Mouse (Mus musculus) gastrocnemius, postnatal 25 days (tissue): ENCODE measurements around the gene Gm28845. TPM values are rescaled to one million over a fixed set of nuclear protein-coding genes. Genes with fewer than 3 reads are reported as not detected.

Experiments used
- DNase-seq: peaks from one replicate; pipeline ENCODE4 v3.0.0; 2022
- long read RNA-seq, 2 experiments: library from polyadenylated mRNA; stranded (forward); transcript quantifications; one replicate each; pipeline ENCODE4 v2.0.0; 2021
- total RNA-seq, 2 experiments: library from RNA; stranded (reverse); gene quantifications; 1 replicate in 1 of 2; 2 replicates in 1 of 2; pipeline ENCODE4 v1.2.3; 2021

The Gm28845 gene
- not detected for total RNA-seq
- long read RNA-seq, experiment 1, result 0 reads
- long read RNA-seq, experiment 2, partial matches to known transcripts, result 0 of 1 reads
- long read RNA-seq, experiment 2, other reads (novel, unspliced or antisense), result 1 of 1 reads

- DNase-seq, result no peak
These were observed at the start of gene Gm28845 for GRCm38 (mm10) chr1:65119438-65119837. Gene Gm28845, minus strand, starts transcription at chr1:65119558.

DNA sequence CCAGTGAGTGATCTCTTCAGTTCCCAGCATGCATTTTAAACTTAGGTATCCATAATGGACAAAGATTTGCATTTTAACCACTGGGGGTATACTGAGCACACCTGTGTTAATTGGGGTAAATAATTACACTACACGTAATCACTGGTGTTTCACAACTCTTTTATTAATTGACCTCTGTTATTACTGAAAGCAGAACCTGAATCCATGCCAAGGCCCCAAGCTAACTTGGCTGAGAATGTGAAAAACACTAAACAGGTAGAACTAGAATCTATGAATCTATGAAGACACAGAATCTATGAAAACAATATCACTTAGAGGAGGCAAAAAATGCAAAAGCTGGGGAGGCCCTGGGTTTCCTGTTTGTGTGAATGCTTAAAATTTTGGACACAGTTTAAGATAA, 48.1 kb upstream of the Gm28845 start:
- DNase-seq, result no peak

- DNase-seq, result no peak
These were observed 42.9 kb upstream of the Gm28845 start for GRCm38 (mm10) chr1:65162210-65162609.

- DNase-seq, result no peak
These were observed 36.8 kb upstream of the Gm28845 start for GRCm38 (mm10) chr1:65156111-65156510.

DNA sequence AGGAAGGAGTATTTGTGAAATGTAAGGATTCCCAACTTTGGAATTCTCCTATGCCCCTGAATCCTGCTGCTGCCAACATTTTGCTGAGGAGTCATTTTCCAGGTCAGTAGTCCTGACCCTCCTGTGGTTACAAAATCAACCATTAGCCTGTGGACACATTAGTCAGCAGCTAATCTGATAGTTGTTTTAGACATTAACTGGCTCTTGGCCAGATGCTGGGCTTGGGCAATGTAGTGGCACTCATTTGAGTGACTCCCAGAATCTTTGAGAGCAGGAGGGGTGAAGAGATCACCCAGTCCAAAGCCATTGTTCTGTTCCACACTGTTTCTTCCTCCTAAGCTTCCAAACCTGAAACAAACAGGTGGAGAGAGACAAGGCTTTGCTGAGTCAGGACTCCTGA, 35.5 kb upstream of the Gm28845 start:
- DNase-seq, result no peak

- no peak for DNase-seq
These were observed 28.6 kb upstream of the Gm28845 start for GRCm38 (mm10) chr1:65147971-65148370.

GRCm38 (mm10) chr1:65147326-65147725, 28.0 kb upstream of the Gm28845 start:
- no peak for DNase-seq

DNA sequence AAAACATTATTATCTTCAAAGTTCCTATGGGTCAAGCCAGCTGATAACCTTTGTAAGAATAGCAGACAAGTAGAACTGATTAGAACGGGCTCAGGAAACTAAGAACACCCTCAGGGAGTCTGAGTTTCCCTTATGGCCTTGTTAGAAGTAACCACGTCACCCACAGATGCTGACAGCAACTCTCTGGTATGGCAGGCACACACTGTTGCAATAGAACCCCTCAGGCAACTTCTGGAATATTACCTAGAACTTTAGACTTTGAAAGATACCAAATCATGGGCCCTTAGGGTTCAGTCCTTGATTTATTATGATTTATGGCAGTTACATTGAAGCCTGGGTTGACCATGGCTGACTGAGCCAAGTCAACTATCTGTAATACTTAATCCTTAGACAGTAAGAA, 27.2 kb upstream of the Gm28845 start:
- no peak for DNase-seq

- DNase-seq, result no peak
These were observed 25.4 kb upstream of the Gm28845 start for GRCm38 (mm10) chr1:65144783-65145182.

DNA sequence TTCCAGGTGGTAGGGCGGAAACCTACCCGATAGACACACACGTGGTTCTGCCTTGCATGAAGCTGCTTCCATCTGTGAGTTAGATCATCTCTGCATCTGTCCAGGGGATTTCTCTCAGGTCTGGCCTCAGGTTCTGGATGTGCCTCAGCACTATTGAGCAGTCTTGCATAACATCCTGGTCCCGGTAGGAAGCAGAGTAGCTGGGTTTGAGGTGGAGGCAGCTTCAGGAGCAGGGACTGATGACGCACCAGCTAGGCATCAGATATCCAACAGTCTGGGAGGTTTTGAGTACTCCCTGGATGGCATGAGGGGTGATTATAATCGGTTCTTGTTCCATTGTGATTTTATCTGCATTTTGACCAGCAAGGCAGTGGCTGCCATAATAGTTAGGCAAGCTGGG, 18.2 kb upstream of the Gm28845 start:
- DNase-seq, result no peak

DNA sequence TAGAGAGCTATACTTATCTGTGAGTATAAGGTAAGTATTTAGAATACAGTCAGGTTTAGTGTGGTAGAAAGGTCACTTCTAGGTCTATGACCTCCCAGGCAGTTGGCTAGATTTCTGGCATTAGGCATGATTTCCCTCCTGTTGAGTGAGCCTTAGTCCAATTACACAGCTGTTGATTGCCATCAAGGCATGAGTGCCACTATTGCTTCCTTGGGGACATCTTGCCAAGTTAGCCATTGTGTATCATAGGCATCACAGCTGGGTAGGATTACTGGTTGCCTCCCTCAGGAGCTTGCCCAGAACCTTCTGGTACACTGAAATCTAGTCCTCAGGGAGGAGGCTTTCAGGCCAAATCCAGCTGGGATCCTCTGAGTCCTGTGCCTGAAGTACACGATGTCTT, 13.5 kb upstream of the Gm28845 start:
- DNase-seq, result no peak

DNA sequence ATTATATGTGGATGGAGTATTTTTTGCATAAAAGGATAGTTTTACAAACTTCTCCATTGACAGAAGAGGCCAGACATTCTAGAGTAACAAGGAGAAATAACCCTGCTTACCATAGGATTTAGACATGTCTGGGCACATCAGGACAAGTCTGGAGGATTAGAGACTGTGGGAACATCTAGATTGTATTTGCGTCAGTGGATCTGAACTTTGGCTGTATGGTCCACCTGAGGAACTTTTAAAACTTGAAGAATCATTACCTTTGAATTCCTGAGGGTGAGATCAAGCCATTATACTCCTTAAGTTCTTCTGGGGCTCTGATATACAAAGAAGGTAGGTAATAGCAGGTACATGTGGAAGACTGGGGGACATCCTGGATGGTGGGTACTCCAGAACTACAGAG, 12.3 kb upstream of the Gm28845 start:
- DNase-seq, result no peak

GRCm38 (mm10) chr1:65130226-65130625, 10.9 kb upstream of the Gm28845 start:
- DNase-seq, result no peak

- DNase-seq, result no peak
These were observed 10.3 kb upstream of the Gm28845 start for GRCm38 (mm10) chr1:65129634-65130180.

DNA sequence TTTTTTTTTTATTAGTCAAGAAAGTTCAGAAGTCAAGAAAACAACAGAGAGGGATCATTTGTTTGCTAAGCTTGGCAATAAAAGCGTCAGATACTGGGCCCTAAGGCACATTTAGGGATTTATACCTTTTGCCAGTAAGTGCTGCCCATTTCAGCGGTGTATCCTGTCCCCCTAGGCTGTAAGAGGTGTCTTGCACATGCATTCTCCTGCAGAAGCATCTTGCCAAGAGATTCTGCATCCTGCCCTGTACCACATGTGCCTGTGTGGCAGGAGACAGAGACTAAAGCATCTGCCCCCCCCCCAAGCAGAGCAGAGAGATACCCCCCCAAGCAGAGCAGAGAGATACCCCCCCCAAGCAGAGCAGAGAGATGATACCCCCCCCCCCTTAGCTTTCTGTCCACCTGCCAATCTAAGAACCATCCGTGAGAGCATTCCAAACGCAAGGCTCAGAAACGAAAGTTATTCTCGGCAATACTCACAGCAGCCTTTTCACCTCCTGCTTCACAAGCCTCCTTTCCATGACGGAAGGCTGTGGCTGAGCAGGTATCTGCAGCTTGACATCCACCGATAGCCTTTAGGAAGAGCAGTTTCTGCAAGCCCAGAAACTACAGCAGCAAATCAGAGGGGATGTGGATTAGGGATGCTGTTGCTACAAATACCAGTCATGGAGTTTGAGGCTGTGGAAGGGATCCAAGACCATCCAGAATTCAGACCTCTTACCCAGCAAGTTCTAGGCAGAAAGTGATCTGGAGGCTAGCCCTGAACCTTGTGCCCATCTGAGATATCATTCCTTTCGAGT, 3.4 kb upstream of the Gm28845 start, which contains the start of gene D630023F18Rik:
TSS of gene D630023F18Rik (minus strand) at position 641 of the 799 bp plus-strand sequence.
- no peak for DNase-seq

DNA sequence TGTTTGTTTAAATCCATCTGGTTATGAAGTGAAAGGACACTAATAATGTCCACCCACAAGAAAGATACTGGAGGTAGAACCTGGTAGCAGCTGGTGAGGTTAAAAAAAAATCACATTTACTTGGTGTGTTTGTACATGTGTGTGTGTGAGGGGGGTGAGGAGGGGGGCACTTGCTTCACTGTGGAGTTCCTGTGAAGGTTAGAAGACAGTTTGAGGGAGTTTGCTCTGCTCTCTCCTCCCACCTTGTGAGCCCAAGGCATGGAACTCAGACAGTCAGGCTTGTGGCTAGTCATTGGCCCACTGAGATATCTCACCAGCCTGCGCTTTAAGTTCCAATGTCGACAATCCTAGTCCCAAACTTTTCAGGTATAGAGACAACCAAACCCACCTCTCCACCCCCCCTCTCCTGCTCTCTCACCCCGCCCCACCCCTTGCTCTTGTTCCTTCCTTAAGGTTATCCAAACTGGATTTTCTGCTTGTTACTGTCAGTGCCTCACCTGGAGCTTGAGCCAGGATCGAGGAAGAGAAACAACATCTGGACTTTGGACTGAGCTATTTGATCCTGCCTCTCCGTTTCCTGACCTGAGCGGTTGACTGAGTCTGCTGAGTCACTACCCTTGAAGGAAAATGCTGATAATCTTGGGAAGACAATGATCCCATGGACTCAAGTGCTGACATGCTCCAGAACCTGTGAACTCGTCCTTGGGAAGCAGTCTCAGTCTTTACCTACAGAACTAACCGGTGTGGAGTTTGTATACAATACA, 1.0 kb downstream of the Gm28845 start:
- DNase-seq, result no peak

- DNase-seq, result no peak
These were observed 5.7 kb downstream of the Gm28845 start for GRCm38 (mm10) chr1:65113536-65114172.

DNA sequence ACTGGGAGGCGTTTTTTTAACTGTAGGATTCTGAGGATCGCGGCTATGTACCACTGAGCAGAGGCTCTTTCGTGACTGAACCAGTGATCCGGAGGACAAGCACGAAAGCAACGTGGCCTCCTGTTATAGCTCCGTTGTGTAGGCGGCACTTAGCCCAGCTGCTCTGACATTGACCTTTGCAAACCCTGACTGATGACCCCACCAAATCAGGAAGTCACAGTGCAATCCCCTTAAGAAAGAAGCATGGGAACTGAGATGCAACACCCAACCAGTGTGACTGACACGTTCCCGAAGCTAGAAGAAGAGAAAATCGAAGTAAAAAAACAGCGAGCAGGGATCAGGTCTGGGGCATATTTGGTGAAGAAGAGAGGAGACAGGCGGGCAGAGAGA, 6.6 kb downstream of the Gm28845 start:
- peak; percentile 11 for DNase-seq

DNA sequence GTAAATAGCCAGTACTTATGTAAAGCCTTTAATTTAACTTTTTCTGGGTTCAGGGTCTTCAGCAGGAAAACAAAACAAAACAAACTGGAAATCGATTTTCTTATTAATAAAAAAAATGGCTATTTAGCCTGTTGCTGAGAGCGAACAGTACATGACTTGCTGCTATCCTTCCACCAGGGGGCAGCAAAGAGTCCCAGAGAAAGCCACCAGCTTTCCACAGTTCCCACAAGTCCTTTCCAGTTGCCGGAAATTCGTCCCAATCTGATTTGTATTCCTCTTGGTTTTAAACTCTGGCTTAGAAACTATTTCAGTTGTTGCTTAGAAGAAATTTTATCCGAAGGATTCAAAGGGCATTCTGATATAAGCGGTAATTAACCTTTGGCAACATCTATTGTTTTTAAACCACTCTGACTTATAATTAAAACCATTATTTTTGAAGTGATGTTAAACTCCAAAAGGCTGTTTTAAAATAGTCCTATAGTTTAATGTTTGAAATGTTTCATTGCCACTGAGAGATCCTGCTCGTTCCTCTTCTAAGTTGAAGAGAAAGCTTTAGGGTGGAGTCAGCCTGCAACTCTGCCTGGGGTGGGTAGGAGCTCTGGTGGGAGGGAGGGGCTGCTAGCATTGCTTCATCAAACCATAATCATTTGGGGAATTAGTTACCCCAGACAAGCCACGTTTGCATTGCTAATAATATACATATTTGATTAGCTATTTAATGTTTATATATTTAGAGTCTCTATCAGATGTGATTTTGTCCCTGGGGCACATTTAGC, 7.1 kb downstream of the Gm28845 start:
- peak; percentile 24 for DNase-seq

- no peak for DNase-seq
These were observed 9.5 kb downstream of the Gm28845 start for GRCm38 (mm10) chr1:65109756-65110435.

DNA sequence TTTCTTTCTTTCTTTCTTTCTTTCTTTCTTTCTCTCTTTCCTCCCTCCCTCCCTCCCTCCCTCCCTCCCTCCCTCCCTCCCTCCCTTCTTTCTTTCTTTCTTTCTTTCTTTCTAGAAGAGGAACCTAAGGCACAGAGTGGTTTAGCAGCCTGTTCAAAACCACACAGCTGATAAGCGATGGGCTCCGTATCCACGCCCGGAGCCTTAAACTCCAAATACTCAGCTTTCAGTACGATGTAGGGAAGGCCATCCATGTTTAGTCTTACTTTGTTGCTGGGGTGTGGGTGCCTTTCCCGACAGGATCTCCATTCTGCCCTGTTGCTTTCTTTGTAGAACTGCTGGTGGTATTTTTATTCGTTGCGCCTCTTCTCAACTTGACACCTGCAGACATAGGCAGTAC, 10.2 kb downstream of the Gm28845 start:
- no peak for DNase-seq
